Mouse (Mus musculus) heart, adult 8-10 months (tissue): Measurements from ENCODE around the gene Bclaf3. TPM values are rescaled to one million over a fixed set of nuclear protein-coding genes. Genes with fewer than 3 reads are reported as not detected.
A peak's percentile ranks its signal among the peaks of the same experiment; 100 is the strongest.

ENCODE experiments used
- DNase-seq: peaks from one replicate; pipeline ENCODE4 v3.0.0; 2022; ENCODE audit warnings: low spot score
- total RNA-seq, 4 experiments: library from RNA; stranded (reverse); gene quantifications; 2 replicates each; pipeline ENCODE4 v1.2.4; 2022

Bclaf3 gene
- total RNA-seq, 4 experiments from 2014 or later = 2.7 to 4.7 (median 2.8) TPM

DNA sequence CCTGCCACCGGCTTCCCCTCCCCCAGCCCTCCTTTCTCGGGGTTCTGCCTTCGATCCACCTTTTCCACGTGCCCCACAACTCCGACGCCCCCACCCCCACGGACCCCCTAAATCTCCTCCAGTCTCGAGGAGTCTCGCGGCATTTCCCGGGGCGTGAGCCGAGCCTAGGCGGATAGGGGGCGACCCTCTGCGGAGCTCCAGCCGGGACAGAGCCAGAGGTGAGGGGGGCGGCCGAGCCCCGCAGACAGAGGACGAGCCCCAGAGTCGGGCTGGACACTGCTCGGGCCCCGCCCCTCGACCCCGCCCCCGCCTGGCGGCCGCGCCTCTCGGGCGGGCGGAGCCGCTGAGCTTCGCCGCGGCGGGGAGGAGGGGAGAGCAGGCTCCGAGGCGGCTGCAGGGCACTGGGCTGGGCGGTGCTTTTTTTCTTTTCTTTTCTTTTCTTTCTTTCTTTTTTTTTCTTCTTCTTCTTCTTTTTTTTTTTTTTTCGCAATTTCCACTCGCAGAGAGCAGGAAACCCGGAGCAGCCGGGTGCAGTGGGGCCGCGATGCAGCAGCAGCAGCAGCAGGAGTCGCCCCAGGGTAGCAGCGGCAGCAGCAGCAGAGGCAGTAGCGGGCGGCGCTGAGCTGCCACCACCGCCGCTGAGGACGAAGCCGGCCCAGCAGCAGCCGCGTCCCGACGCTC, 100.6 kb downstream of the Bclaf3 start, which contains the start of gene Sh3kbp1:
Sh3kbp1 (plus strand) TSS at position 366 of the 681 bp plus-strand sequence.
- DNase-seq = peak; percentile 33

- no peak for DNase-seq
These were observed 101.4 kb downstream of the Bclaf3 start for GRCm38 (mm10) chrX:159627588-159628566.

GRCm38 (mm10) chrX:159628629-159629028, 102.1 kb downstream of the Bclaf3 start:
- no peak for DNase-seq

DNA sequence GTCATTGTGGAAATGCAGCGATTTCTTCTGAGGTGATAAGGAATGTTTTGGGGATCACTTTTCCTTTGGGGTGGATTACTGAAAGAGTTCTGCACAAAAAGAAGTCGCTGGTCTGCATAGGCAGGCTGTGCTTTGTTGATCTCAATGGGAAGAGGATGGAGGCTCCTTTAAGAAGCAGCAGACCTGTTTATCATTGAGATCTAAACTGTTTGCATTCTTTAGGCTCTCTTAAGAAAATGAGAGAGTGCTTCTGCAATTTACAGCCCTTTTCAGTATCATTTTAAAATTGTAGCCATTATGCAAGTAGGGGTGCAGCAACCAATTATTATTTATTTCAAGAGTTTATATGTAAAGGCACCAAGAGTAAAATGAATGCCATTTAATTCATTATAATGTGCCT, 102.7 kb downstream of the Bclaf3 start:
- DNase-seq = no peak

- no peak for DNase-seq
These were observed 112.2 kb downstream of the Bclaf3 start for GRCm38 (mm10) chrX:159638500-159639227.

- DNase-seq = no peak
These were observed 113.5 kb downstream of the Bclaf3 start for GRCm38 (mm10) chrX:159639991-159640390.

Other genes with a start within 250 kb of the Bclaf3 start
- gene Eif1ax, start 154.5 kb upstream of the Bclaf3 start, total RNA-seq = 10 to 100 TPM; 68.8 to 81.2 (median 70.4) TPM
- gene Map7d2, start 112.1 kb upstream of the Bclaf3 start, total RNA-seq = under 1 TPM; 0.37 to 0.66 (median 0.56) TPM
- 100 to 1,000 TPM; 114 to 142 (median 125) TPM for gene Sh3kbp1, start 100.6 kb downstream of the Bclaf3 start, total RNA-seq